Mouse (Mus musculus): ENCODE results near the gene Qars.

DNA sequence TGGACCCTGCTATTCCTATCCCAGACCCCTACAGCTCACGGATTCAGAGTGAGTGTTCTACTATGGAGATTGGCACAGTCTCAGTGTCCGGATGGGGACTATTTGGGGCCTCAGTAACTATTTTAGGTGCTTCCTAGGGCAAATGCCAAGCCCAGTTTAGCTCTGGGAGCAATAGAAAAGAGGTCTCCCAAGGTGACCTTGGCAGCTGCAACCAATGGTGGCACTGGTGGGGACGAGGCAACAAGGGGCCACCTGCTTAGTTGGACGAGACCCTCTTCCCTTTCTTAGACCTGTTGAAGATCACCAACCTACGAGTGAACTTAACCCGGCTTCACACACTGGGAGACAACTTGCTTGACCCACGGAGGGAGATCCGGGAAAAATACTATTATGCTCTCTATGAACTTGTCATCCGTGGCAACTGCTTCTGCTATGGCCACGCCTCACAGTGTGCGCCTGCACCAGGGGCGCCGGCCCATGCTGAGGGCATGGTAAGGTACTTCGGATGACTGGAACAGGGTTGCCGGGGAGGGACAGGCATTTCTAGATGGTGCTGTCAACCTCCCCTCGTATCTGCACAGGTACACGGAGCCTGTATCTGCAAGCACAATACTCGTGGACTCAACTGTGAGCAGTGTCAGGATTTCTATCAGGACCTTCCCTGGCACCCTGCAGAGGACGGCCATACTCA, 25.8 kb upstream of the Qars start:
- TF ChIP-seq CTCF (IDR thresholded peaks at IDR 0.05; ENCODE audit: low read depth): no peak
- TF ChIP-seq EP300 (optimal IDR thresholded peaks at IDR 0.05): no peak

All from stomach, postnatal 0 days (tissue).